Mouse (Mus musculus): ENCODE results near the gene Fbxo9.

DNA sequence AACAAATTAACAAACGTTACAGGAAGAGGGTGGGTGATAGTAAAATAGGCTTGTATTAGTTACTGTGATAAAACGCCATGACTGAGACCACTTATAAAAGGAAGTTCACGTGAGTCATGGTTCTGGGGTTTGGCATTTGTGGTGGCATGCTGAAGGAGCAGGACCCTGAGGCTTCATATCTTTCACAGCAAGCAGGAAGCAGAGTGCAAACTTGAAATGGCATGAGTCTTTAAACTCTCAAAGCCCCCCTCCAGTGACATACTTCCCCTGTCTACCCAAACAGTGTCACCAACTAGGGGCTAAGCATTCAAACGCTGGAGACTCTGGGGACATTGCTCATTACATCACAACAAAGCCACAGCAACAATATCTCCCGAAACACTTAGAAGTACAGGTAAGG, 7.9 kb downstream of the Fbxo9 start:
- no peak for TF ChIP-seq EP300 (IDR thresholded peaks at IDR 0.05; ENCODE audit: low read length)
- TF ChIP-seq E2F4 (IDR thresholded peaks at IDR 0.05; ENCODE audit: insufficient replicate concordance, low read depth, low read length), result no peak
- TF ChIP-seq CTCF (conservative IDR thresholded peaks at IDR 0.05 in 1 of 2, IDR thresholded peaks at IDR 0.05 in 1 of 2; ENCODE audit: low read depth in 2 of 2, low read length in 2 of 2), result no peak
- no peak for TF ChIP-seq ZC3H11A (IDR thresholded peaks at IDR 0.05; ENCODE audit: low read depth, low read length)
- no peak for TF ChIP-seq JUND (conservative IDR thresholded peaks at IDR 0.05; ENCODE audit: low read depth, low read length)
- TF ChIP-seq ETS1 (conservative IDR thresholded peaks at IDR 0.05; ENCODE audit: low read depth, low read length), result no peak
- no peak for TF ChIP-seq POLR2A (IDR thresholded peaks at IDR 0.05; ENCODE audit: low read depth, low read length)
- no peak for TF ChIP-seq ZMIZ1 (IDR thresholded peaks at IDR 0.05; ENCODE audit: low read depth, low read length)
- TF ChIP-seq MAFK (IDR thresholded peaks at IDR 0.05; ENCODE audit: insufficient replicate concordance, low read length), result no peak

Measured in CH12.LX (cell line).